In genomic region chr13:11192471-11192870, GRCm38 (mm10) we compare ENCODE assay signal across 14 mouse cellular contexts.
"Had no signal": no experiment of that assay in that cellular context is flagged by ENCODE, and none has a peak within 500 bp of the region (broad histone marks: within the 10 kb centered on the region; RNA-seq: fewer than 3 reads in every experiment).

No protein-coding gene starts in this region.

- H3K9me3 ChIP-seq: midbrain, embryonic 13.5 days; midbrain, embryonic 15.5 days; neural tube, embryonic 12.5 days; stomach, embryonic 15.5 days had no signal

- H3K4me3 ChIP-seq: midbrain, embryonic 13.5 days; midbrain, embryonic 15.5 days; neural tube, embryonic 12.5 days; stomach, embryonic 15.5 days had no signal

- H3K27ac ChIP-seq: midbrain, embryonic 13.5 days; midbrain, embryonic 15.5 days; neural tube, embryonic 12.5 days; stomach, embryonic 15.5 days; stomach, postnatal 0 days had no signal

- H3K27me3 ChIP-seq: midbrain, embryonic 13.5 days; midbrain, embryonic 15.5 days; neural tube, embryonic 12.5 days; stomach, embryonic 15.5 days had no signal

- H3K4me1 ChIP-seq: midbrain, embryonic 13.5 days; midbrain, embryonic 15.5 days; neural tube, embryonic 12.5 days; stomach, embryonic 15.5 days had no signal

- ATAC-seq: midbrain, embryonic 13.5 days; midbrain, embryonic 15.5 days had no signal

- H3K36me3 ChIP-seq: midbrain, embryonic 13.5 days; midbrain, embryonic 15.5 days; neural tube, embryonic 12.5 days; stomach, embryonic 15.5 days had no signal

- H3K9ac ChIP-seq: lung, embryonic 14.5 days; midbrain, embryonic 13.5 days; midbrain, embryonic 15.5 days; neural tube, embryonic 12.5 days; stomach, embryonic 15.5 days had no signal

- DNase-seq: lung, adult 18-20 months; lung, embryonic 14.5 days; lung, postnatal 10 days; lung, postnatal 4 days; right cerebral cortex, postnatal 14 days; thymus, adult 2 months; thymus, postnatal 25 days; thymus, postnatal 4 days had no signal

- H3K4me2 ChIP-seq: lung, embryonic 14.5 days; midbrain, embryonic 11.5 days; midbrain, embryonic 13.5 days; midbrain, embryonic 15.5 days; neural tube, embryonic 12.5 days; stomach, embryonic 15.5 days had no signal
